Mouse (Mus musculus): ENCODE data around the gene Crygd. TPM values are rescaled to one million over a fixed set of nuclear protein-coding genes. Genes with fewer than 3 reads are reported as not detected.

Gene Crygd
- polyA plus RNA-seq, 1 experiment: not detected

DNA sequence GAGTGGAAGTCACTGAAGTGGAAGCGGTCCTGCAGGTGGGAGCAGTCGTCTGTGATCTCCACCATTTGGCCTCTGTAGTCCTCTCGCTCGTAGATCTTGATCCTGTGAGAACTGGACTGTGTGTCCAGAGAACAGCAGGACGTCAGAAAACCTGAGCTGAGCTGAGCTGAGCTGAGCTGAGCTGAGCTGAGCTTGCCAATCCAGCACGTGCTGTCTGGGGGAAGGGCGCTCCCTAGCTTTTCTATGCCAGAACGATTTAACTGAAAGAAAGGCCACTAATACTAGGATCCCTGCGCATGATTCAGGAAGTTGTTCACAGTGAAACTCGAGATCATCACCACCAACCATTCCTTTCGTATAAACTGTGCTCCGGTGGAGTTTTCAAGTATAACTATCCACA is 14.5 kb downstream of the Crygd start:
- Histone ChIP-seq H3K27me3 (replicated peaks) (peaks cover 7% of the 10 kb centered on the region), H3K9me3 (no peaks in the 10 kb centered on the region), H3K4me3 (replicated peaks) (no peak overlapping the region), H3K4me1 (peaks cover 9% of the 10 kb centered on the region), H3K36me3 (replicated peaks; ENCODE audit: low read length) (no peaks in the 10 kb centered on the region)
- no peak for TF ChIP-seq FLI1 (IDR thresholded peaks at IDR 0.05; ENCODE audit: low read length)
- no peak for TF ChIP-seq GATA1 (IDR thresholded peaks at IDR 0.05; ENCODE audit: borderline replicate concordance, low read length)

DNA sequence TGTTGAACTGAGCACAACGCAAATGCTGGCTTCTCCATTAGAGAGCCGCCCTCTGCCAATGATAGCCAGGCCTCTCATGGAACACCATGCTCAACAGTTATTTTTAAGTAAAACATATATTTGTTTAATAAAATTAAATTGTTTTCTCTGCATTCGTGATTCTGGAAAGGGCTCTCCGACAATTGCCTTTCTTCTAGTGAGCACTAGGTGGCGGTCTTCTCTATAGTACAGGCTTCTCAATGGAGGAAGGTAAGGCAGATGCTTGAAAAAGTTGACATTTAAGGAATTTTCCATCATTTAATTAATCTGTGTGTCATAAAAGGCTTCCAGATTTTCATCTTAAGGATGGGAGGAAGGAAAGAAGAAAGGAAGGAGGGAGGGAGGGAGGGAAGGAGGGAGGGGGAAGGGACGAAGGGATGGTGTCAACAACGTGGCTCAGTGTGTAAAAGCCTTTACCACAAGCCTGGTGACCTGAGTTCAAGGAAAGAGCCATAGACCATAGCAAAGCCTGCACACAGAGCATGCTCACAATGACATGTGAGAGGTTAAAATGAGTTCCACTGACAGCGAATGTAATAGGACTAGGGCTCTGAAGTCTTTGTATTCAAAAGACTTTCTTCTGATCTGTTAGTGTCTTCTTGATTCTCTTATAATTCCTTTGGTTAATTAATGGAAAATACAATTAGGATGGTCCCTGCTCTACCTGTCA is 16.7 kb downstream of the Crygd start:
- TF ChIP-seq GATA1 (IDR thresholded peaks at IDR 0.05; ENCODE audit: borderline replicate concordance, low read length): no peak
- TF ChIP-seq FLI1 (IDR thresholded peaks at IDR 0.05; ENCODE audit: low read length): no peak

DNA sequence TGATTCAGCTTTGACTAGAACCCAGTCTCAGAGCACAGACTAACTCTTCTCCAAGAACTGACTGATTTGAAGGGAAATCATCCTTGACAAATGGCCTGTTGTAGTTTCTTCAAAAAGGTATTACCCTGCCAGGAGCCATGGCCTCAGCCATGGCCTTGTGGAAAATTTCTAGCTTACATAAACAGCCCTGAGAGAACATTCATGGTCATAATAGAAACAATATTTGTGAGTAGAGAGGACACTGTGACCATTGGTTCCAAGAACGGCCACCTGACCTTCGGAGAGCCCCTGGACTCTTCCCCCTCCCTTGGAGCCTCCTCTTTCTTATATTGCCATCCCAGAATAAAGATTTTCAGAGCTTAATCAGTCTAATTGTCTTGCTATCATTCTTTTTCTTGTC is 19.8 kb downstream of the Crygd start:
- no peaks in the 10 kb centered on the region for H3K36me3 ChIP-seq (replicated peaks; ENCODE audit: low read length)
- peaks cover 4% of the 10 kb centered on the region for H3K27me3 ChIP-seq (replicated peaks)
- TF ChIP-seq GATA1 (IDR thresholded peaks at IDR 0.05; ENCODE audit: borderline replicate concordance, low read length) (no peak), FLI1 (IDR thresholded peaks at IDR 0.05; ENCODE audit: low read length) (no peak)
- no peak overlapping the region for H3K4me3 ChIP-seq (replicated peaks)
- H3K4me1 ChIP-seq: peaks cover 8% of the 10 kb centered on the region; the same call in 1 of the 2 replicates
- no peaks in the 10 kb centered on the region for H3K9me3 ChIP-seq

More for the DNA sequence above, 16.7 kb downstream of the Crygd start:
- no peaks in the 10 kb centered on the region for H3K36me3 ChIP-seq (replicated peaks; ENCODE audit: low read length)
- peaks cover 7% of the 10 kb centered on the region for H3K27me3 ChIP-seq (replicated peaks)
- H3K4me1 ChIP-seq: peaks cover 9% of the 10 kb centered on the region
- no peaks in the 10 kb centered on the region for H3K9me3 ChIP-seq
- no peak overlapping the region for H3K4me3 ChIP-seq (replicated peaks)

DNA sequence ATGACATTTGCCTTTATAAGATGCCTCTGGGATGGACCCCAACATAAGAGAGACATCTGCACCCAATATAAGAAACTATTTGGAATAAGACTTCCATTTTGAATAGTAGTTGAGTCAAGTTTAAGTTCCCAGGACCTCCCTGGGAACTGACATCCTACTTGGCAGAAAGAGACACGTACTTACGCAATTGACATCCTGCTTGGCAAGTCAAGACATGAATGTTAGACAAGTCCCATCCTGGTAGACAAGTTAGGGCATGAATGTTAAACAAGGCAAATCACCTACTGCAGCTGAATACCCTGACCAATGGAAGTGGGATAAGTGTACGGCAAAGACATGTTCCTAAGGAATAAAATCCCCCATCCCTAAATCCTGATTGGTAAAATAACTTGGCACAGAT is 21.4 kb downstream of the Crygd start:
- TF ChIP-seq FLI1 (IDR thresholded peaks at IDR 0.05; ENCODE audit: low read length): no peak
- TF ChIP-seq GATA1 (IDR thresholded peaks at IDR 0.05; ENCODE audit: borderline replicate concordance, low read length): no peak
- Histone ChIP-seq H3K27me3 (replicated peaks) (peaks cover 4% of the 10 kb centered on the region), H3K36me3 (replicated peaks; ENCODE audit: low read length) (no peaks in the 10 kb centered on the region), H3K9me3 (no peaks in the 10 kb centered on the region), H3K4me3 (replicated peaks) (no peak overlapping the region), H3K4me1 (peaks cover 4% of the 10 kb centered on the region; the same call in 1 of the 2 replicates)

DNA sequence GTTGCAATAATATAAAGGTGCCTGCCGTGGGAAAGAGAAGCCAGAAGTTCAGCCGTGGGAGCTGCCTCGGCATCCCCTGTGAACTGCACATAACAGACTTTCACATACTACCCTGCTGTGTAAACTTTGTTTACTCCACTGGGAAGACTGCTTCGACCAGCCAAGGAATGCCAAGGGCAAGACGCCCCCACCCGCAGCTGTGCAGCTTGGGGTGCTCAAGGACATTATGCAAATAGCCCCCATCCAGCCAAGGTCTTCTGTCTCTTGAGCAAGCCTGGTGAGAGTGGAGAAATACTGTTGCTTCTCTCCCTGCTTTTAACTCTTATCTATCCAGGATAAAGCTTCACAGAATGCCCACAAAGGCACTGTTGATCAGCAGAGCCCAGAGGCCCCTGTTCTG is 22.4 kb downstream of the Crygd start:
- H3K36me3 ChIP-seq (replicated peaks; ENCODE audit: low read length): no peaks in the 10 kb centered on the region
- peaks cover 4% of the 10 kb centered on the region for H3K27me3 ChIP-seq (replicated peaks)
- H3K4me3 ChIP-seq (replicated peaks): no peak overlapping the region
- TF ChIP-seq GATA1 (IDR thresholded peaks at IDR 0.05; ENCODE audit: borderline replicate concordance, low read length) (no peak), FLI1 (IDR thresholded peaks at IDR 0.05; ENCODE audit: low read length) (no peak)
- H3K4me1 ChIP-seq: peaks cover 4% of the 10 kb centered on the region; the same call in 1 of the 2 replicates
- no peaks in the 10 kb centered on the region for H3K9me3 ChIP-seq

DNA sequence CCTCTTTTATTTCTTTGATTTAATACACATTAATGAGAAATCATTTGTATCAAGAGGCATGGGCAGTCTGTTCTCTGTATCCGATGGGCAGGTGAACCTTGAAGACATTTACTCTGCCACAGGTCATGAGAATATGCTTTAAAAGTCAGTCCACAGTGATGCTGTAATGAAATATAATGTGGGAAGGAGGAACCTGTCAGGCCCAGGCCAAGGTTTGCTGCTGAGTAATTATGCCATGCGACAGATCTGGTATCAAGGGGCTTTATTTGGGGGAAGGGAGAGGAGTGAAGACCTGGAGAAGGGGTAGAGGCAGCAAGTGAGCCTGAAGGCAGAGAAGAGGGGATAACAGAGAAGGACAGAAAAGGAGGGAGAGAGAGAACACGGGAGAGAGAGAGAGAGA is 23.6 kb downstream of the Crygd start:
- TF ChIP-seq FLI1 (IDR thresholded peaks at IDR 0.05; ENCODE audit: low read length) (no peak), GATA1 (IDR thresholded peaks at IDR 0.05; ENCODE audit: borderline replicate concordance, low read length) (no peak)
- Histone ChIP-seq H3K36me3 (replicated peaks; ENCODE audit: low read length) (no peaks in the 10 kb centered on the region), H3K4me3 (replicated peaks) (no peak overlapping the region), H3K27me3 (replicated peaks) (peaks cover 2% of the 10 kb centered on the region), H3K9me3 (no peaks in the 10 kb centered on the region), H3K4me1 (peaks cover 4% of the 10 kb centered on the region; the same call in 1 of the 2 replicates)

DNA sequence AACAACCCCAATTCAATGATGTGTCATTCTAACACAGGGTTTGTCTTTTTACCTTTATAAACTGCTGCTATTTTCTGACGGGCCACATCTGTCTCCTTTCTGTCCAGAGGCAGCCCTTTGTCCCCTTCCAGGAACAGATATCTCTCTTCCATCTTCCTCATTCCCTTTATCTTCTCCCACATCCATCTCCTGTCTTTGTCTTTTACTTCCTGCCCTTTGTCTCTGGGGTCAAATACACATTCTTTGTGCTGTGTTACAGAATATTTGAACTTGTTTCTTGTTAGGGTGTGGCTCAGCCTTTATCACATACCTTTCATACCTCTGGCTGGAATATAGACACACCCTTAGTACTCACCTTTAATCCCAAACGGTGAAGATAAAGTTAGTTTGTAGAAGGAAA is 25.7 kb downstream of the Crygd start:
- Histone ChIP-seq H3K9me3 (no peaks in the 10 kb centered on the region), H3K36me3 (replicated peaks; ENCODE audit: low read length) (no peaks in the 10 kb centered on the region), H3K27me3 (replicated peaks) (no peaks in the 10 kb centered on the region), H3K4me3 (replicated peaks) (no peak overlapping the region), H3K4me1 (peaks cover 4% of the 10 kb centered on the region; the same call in 1 of the 2 replicates)
- TF ChIP-seq GATA1 (IDR thresholded peaks at IDR 0.05; ENCODE audit: borderline replicate concordance, low read length): no peak
- TF ChIP-seq FLI1 (IDR thresholded peaks at IDR 0.05; ENCODE audit: low read length): no peak

DNA sequence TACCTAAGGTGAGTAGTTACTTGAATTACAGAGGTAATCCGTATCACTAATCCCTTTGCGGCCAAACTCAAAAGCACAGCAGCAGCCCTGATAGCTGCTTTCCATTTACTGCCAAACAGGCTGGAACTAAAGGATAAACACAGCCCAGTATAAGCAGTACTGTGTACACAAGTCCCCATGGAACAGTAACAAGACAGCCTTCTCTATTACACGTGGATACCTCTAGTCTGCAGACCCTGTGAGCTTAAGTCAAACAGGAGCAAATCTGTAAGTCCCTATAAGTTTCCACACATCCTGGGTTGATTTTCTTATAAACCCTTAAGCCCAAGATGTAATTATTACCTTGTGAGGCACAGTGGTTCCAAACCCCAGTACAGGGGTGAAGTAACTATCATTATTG is 27.7 kb downstream of the Crygd start:
- no peaks in the 10 kb centered on the region for H3K36me3 ChIP-seq (replicated peaks; ENCODE audit: low read length)
- no peaks in the 10 kb centered on the region for H3K4me1 ChIP-seq
- no peaks in the 10 kb centered on the region for H3K9me3 ChIP-seq
- no peak overlapping the region for H3K4me3 ChIP-seq (replicated peaks)
- no peaks in the 10 kb centered on the region for H3K27me3 ChIP-seq (replicated peaks)
- no peak for TF ChIP-seq FLI1 (IDR thresholded peaks at IDR 0.05; ENCODE audit: low read length)
- TF ChIP-seq GATA1 (IDR thresholded peaks at IDR 0.05; ENCODE audit: borderline replicate concordance, low read length): no peak

DNA sequence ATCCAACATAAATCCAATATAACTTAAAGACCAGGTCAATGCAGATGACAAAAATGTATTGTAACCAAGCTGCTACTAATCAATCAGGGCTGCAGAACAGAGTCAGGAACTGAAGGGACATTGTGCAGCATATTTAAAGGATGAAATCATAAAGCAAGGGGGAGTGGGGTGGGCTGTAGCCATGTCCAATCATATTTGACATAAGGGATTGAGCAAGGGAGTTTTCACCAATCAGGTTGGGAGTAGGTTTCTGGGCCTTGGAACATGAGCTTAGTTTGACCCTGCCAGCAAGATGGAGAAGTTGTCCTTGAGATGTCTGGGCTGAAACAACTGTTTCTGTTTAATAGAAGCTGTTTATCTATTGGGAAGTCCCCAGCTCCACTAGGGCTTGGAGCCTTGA is 30.6 kb downstream of the Crygd start, which contains the start of gene Akr1cl:
Gene Akr1cl, minus strand, starts transcription at position 119 of the 400 bp plus-strand sequence.
- no peaks in the 10 kb centered on the region for H3K27me3 ChIP-seq (replicated peaks)
- no peak within 1 kb of the TSS for H3K4me3 ChIP-seq (replicated peaks)
- no peaks in the 10 kb centered on the region for H3K9me3 ChIP-seq
- H3K36me3 ChIP-seq (replicated peaks; ENCODE audit: low read length): no peaks in the 10 kb centered on the region
- H3K4me1 ChIP-seq: no peaks in the 10 kb centered on the region
- TF ChIP-seq FLI1 (IDR thresholded peaks at IDR 0.05; ENCODE audit: low read length) (no peak), GATA1 (IDR thresholded peaks at IDR 0.05; ENCODE audit: borderline replicate concordance, low read length) (no peak)

DNA sequence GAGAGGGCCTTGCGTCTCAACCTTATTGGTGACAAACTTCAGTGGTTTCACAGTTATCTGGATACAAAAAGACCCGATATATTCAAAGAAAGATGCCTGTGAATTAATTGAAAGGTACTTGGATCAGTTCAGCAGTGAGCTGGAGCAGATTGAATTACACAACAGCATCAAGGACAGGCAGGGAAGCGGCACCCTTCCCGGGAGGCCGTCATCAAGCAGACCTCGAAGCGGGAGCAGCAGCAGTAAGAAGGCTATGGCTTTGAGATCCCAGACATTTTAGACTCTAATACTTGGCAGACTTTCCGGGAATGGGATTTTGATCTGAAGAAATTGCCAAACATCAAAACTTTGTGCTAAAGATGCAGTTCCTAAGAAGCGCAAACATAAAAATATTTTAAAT is 35.0 kb downstream of the Crygd start:
- Histone ChIP-seq H3K4me1 (no peaks in the 10 kb centered on the region), H3K4me3 (replicated peaks) (no peak overlapping the region), H3K9me3 (no peaks in the 10 kb centered on the region), H3K36me3 (replicated peaks; ENCODE audit: low read length) (no peaks in the 10 kb centered on the region), H3K27me3 (replicated peaks) (no peaks in the 10 kb centered on the region)
- no peak for TF ChIP-seq GATA1 (IDR thresholded peaks at IDR 0.05; ENCODE audit: borderline replicate concordance, low read length)
- TF ChIP-seq FLI1 (IDR thresholded peaks at IDR 0.05; ENCODE audit: low read length): no peak

Data from megakaryocyte, embryonic 14.5 days (primary cell).